Mouse (Mus musculus) spleen, postnatal 10 days (tissue): ENCODE measurements around the gene Sbk2.
"Not testable (repeated sequence)": the region's sequence is repeated elsewhere in the genome, so short reads cannot be mapped to it uniquely, and the experiment has no call there.

Experiments used
- DNase-seq, 2 experiments: peaks; one replicate each; pipeline ENCODE4 v3.0.0; 2021 to 2022; ENCODE audit warnings: low spot score in 2 of 2

The Sbk2 gene

GRCm38 (mm10) chr7:4964272-4964671 is at the start of gene Sbk2:
Gene Sbk2 (minus strand): TSS chr7:4964406.
- peak; percentile 38 to 85 for DNase-seq

DNA sequence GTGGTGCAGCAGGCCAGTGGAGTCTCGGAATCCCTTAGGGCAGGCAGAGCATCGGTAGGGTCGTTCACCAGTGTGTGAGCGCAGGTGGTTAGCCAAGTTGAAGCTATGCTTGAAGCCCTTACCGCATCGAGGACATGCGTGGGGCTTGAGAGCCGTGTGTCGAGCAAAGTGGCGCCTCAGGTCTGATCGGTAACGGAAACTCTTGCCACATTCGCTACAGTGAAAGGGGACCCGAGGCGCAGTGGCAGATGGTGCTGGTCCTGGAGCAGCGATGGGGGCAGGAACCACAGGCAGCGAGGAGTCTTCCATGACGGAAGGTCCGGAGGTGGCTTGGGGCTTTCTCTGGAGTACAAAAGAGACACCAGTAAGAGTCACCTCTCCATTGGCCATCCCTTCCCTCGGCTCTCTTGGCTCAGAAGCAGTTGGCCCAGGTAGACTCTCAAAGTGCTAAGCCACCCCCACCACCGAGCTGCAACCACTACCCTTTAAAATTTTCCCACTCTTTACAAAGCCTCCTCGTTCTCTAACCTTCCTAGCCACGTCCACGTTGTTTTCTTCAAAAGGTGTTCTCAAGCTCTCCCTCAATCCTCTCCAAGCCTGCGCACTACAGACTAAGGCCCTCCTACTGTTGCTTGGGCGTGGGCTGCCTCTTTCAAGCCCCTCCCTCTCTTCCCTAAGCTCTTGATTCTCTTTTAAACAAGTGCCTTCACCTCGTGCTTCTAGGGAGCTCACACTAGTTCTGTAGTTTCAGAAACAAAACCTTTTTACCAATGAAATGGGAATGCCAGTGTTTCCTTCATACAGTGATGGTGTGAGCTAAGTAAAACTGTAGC is 48.7 kb upstream of the Sbk2 start:
- DNase-seq, result no peak

GRCm38 (mm10) chr7:5008229-5008628 is 44.0 kb upstream of the Sbk2 start:
- DNase-seq, result no peak

GRCm38 (mm10) chr7:5002876-5003275 is 38.7 kb upstream of the Sbk2 start:
- not testable (repeated sequence) for DNase-seq

DNA sequence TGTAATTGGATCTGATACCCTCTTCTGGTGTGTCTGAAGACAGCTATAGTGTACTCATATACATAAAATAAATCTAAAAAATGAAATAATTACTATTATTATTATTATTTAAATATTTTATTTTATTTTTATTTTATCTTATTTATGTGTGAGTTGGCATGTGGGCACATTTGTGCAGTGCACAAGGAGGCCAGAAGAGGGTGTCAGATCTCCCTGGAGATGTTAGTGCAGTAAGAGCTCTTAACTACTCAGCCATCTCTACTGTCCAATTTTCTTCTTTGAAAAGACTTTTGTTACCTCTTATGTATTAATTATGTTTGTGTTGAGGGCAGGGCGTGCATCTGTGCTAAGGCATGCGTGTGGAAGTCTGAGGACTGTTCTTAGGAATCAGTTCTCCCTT is 35.7 kb upstream of the Sbk2 start:
- peak in 1 of 2 experiments; percentile 53 for DNase-seq

GRCm38 (mm10) chr7:4996934-4997333 is 32.7 kb upstream of the Sbk2 start:
- no peak for DNase-seq

DNA sequence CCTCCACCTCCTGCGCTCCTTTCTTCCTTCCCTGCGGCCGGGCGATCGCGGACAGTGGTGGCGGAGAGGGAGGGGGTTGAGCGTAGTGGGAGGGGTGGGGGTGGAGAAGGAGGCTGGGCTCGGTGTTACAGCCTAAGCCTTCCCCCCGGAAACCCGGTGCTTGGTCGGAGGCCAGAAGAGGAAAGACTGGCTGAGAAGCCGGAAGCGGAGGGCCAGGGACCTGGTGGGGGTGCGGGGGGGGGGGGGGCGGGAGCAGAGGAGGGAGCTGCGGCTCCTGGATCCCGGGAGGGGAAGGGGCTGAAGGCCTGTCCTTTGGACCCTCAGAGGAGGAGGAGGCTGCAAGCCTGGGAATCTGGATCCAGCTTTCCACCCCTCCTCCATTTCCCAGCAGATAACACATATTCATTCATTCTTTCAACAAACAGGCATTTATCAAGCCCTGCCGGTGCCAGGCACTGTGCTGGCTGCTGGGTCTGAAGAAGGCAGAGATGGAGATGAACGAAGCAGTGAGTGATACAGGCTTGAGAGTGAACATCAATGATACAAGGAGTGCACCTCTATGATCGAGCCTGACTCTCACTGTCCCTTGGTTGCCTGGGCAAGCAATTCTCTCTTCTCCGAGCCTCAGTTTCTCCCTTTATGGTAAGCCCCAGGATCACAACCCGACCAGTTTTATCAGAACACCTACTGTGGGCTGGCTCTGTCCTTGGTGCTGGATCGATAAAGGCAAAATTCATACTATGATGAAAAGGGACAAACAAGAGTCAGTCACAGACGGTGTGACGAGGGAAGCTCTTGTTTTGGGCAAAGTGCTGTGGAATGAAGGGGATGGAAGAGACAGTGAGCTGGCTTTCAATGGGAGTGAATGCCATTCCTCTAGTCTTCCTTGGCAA is 32.0 kb upstream of the Sbk2 start, which contains the start of gene Zfp579:
TSS of gene Zfp579 (minus strand) at position 156 of the 893 bp plus-strand sequence.
- peak; percentile 39 to 82 for DNase-seq

- DNase-seq, result no peak
Observed at GRCm38 (mm10) chr7:4995268-4996002, 31.2 kb upstream of the Sbk2 start.

GRCm38 (mm10) chr7:4993999-4994788 is 30.0 kb upstream of the Sbk2 start:
- DNase-seq, result no peak

GRCm38 (mm10) chr7:4993347-4993998 is 29.3 kb upstream of the Sbk2 start:
- no peak for DNase-seq

- DNase-seq, result no peak
Observed at GRCm38 (mm10) chr7:4988250-4988649, 24.0 kb upstream of the Sbk2 start.

DNA sequence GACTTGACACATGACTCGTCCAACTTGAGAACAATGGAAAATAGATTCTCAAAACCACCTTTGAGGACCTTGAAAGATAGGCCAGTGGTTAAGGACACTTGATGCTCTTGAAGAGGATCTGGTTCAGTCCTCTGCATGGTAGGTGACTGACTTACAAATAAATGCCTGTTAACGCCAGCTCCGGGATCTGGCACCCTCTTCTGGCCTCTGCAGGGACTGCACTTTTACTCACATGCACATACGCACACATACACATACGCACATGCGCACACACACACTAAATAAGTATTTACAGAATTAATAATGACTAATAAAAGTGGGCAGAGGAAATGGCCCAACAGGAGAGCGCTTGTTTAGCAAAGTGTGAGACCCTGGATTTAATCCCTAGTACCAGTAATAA is 12.6 kb upstream of the Sbk2 start:
- DNase-seq, result no peak

- no peak for DNase-seq
Observed at GRCm38 (mm10) chr7:4975455-4975854, 11.2 kb upstream of the Sbk2 start.

GRCm38 (mm10) chr7:4972321-4973047 is 8.3 kb upstream of the Sbk2 start:
- no peak for DNase-seq

- DNase-seq, result no peak
Observed at GRCm38 (mm10) chr7:4971710-4972109, 7.5 kb upstream of the Sbk2 start.

DNA sequence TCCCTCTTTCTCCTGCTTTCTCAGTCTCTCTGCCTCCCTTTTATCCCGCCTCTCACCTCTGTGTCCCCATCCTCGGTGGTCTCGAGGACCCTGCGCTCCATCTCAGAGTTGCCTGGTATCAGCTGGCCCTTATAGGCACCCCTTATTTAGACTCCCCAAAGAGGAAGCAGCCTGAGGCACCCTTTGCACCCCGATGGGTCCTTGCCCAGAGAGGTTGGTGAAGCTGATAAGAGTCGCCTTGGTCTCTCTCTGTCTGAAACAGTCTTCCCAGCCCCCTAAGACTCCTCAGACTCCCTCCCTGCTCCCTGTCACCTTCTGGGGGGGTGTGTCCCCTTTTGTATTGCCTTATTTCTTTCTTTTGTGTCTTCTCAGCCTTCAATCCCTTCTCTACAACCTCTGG is 6.9 kb upstream of the Sbk2 start, which contains the start of gene Sbk3:
TSS of gene Sbk3 (minus strand) at position 101 of the 400 bp plus-strand sequence.
- no peak for DNase-seq

DNA sequence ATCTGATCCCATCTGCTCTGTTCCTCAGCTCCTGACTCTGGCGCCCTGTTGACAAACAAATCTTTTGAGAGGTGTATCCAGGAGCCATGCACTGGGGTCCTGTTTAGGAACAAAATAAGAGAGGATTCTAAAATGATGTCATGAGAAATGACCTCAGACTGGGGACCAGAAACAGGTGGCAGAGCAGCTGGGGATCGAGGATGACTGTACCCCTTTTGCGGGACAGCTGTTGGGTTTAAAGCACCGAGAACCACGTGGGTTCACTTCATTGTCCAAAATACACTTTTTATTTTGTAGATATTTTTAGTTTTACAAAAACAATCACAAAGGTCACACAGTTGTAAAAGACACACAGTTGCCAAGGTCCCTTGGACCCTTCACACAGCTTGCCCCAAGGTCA is 782 bp upstream of the Sbk2 start:
- no peak for DNase-seq

- no peak for DNase-seq
Observed at GRCm38 (mm10) chr7:4963527-4963926, 679 bp downstream of the Sbk2 start.

DNA sequence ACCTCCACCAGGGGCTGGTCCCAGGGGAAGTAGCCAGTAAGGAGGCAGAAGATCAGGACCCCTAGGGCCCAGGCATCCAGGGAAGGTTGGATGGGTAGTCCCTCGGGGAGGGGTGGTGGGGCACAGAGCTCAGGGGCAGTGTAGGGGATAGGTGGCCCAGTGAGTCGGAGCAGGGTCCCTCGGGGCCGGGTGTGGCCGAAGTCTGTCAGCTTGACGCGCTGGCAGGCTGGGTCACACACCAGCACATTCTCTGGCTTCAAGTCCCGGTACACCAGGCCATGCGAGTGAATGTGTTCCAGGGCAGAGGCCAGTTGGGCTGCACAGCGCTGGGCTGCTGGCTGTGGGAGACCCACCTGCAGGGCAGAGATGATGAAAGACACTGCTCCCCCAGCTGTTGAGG is 6.8 kb downstream of the Sbk2 start:
- DNase-seq, result peak in 1 of 2 experiments; percentile 57
